Mouse (Mus musculus): ENCODE results near the gene Fam219b.
A peak's percentile ranks its signal among the peaks of the same experiment; 100 is the strongest.

Gene Fam219b

DNA sequence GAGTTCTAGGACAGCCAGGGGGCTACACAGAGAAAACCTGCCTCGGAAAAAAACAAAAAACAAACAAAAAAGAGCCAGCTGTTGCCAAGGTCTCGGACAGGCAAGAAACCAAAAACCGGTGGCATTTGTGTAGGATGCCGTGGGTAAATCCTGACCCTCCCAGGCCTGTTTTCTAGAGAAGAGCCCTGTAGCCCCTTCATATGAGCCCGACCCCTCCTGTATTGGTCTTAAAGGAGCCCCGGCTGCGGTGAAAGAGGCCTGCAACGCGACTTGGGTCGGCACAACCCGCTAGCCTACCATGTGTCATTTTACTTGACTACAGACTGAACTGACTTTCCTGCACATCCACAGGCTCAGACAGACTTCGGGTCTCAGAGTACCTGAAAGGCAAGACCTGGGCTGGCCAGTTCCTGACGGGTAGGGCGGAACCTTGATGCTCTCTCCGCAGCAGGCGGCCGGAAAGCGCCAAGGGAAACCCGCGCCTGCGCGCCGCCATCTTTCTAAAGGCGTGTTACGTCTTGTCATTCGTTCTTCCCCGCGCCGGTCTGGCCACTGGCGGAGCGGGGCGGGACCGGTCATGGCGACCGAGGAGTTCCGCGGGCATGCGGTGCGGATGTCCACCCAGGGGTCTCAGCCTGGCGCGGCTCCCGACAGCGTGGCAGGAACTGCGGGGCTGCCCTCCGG, at the start of gene Fam219b:
TSS of gene Fam219b (plus strand) at position 485 of the 684 bp plus-strand sequence.
- peak; percentile 92 for DNase-seq

DNA sequence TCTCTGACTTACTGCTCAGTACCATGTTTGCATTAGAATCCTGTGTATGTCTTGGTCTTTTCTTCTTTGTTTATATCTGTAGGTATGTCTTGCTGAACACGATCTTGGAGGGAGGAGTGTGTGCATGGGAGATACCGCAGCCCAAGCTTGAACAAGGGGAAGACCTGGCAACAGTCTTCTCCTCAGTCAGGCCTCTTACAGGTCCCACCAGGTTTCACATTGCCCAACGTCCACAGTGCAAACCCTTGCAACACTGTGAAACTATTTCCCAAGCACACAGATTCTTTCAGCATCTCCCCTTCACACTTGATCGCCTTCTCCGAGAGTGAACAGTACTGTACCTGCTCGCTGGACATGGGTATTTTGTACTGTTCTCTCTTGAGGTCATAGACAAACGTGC, 49.5 kb upstream of the Fam219b start:
- no peak for DNase-seq

DNA sequence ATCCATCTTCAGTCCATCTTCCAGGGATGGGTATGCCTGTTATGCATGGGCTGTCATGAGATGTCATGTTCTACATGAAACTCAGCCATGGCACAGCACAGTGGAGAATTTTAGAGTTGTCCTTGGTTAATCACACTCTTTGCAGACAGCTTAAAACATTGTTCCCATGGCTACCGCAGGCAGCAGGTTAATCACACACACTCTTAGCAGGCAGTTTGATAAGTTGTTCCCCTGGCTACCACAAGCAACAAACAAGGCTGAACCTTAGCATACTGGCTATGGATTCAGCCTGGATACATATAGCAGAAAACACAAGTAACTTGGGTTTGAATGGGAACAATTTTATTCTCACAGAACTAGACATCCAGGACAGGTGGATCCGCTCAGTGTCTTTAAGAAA, 43.8 kb upstream of the Fam219b start:
- DNase-seq: no peak

DNA sequence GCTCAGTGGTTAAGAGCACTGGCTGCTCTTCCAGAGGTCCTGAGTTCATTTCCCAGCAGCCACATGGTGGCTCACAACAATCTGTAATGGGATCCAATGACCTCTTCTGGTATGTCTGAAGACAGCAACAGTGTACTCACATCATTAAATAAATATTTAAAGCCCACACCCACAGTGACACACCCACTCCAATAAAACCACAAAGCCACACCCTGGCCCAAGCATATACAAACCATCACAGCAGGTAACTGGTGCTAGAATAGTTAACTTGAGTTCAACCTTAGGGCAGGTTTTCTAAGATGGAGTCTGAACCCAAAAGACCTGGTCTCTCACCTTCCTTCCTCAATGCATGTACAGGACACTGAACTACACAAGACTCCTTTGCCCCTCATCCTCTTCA, 42.4 kb upstream of the Fam219b start:
- no peak for DNase-seq

DNA sequence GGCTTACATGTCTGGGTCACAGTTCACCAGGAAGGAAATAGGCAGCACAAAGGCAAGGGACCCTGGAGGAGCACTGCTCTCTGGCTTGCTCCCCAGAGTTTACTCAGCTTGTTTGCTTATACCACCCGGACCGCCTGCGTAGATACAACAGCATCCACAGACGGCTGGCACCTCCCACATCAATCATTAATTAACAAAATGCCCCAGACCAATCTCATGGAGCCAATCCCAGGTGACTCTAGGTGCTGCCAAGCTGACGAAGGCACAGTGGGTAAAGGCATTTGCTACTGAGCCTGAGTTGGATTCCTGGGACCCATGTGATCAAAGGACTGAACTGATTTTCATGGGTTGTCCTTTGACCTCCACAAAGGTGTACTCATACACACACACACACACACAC, 40.1 kb upstream of the Fam219b start:
- no peak for DNase-seq

DNA sequence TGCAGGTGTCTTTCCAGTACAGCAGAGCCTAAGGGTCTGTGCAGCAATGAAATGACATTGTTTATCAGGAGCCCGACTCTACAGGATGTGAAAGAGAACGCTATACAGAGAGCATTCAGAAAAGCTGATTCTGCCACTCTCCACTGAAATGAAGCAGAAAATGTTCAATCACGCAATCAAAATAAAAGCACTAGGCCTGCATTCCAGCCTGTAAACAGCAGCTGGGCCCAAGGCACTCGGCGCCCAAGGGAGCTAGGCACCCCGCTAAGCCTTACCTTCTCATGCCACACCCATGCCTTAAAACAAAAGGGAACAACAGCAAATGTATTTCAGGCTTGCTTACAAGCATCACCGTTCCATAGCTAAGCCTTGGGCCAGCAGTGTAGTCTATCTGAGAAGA, 38.8 kb upstream of the Fam219b start:
- no peak for DNase-seq

DNA sequence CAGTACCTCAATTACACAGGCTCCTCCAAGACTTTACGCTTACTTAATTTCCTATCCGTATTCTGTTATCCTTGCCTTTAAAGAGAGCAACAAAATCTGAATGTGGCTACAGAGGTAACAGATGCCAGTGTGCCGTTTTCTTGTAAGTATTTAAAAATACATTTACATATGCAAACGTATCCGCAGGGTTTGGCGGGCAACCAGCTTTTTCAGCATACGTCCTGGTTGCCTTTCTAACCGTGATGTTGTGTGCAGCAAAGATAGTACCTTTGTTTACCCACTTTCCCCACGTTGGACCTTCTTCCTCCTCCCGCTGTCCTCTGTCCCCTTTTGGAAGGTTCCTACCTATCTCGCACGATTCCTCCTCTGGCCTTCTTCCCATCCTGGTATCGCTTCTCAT, 35.9 kb upstream of the Fam219b start:
- DNase-seq: no peak

DNA sequence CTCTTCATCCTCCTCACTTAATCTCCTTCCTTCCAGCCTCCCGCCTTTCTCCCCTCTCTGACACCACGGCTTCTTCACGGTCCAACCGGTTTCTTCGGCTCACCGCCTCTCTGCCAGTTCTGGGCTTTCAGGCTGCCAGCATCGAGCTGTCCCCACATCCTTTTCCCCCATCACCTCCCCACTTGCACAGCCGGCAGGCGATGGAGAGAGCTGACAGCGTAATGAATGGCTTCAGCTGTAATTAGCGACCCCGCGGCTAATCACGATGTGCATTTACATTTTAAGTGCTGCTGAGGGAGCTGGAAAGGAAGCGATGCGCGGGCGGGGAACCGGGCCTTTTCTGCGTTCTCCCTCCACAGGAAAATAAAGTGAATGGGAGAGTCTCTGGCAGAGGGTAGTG, 35.5 kb upstream of the Fam219b start:
- no peak for DNase-seq

DNA sequence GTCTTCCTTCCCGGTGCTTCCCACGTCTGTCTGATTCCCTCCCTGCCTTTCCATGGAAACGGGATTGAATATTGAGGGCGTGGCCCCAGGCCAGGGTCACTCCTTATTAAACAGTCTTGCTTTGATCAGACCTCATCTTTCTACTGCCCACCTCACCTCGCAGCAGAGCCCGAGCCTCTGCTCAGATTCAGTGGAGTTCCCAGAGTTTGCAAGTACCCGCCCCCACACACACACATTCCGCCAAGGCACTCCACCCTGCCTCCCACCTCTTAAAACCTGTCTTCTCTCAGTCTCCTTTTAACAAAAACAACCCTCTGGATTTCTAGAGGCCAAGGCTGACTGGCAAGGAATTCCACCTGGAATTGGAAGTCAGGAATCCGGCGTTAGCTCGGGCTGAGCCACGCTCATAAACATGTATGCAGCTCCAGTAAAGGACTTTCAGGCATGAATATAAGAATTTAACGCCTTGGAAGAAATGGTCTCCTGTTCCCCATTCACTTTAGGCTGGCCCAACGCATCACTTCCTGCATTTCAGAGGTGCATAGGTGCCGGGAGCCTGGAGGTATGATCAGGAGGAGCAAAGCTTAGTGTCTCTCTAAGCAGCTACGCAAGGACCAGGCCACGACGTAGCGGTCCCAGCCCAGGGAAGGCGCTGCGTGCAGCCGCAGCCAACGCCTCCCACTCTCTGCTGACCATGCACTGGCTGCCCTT, 34.3 kb upstream of the Fam219b start:
- DNase-seq: no peak

DNA sequence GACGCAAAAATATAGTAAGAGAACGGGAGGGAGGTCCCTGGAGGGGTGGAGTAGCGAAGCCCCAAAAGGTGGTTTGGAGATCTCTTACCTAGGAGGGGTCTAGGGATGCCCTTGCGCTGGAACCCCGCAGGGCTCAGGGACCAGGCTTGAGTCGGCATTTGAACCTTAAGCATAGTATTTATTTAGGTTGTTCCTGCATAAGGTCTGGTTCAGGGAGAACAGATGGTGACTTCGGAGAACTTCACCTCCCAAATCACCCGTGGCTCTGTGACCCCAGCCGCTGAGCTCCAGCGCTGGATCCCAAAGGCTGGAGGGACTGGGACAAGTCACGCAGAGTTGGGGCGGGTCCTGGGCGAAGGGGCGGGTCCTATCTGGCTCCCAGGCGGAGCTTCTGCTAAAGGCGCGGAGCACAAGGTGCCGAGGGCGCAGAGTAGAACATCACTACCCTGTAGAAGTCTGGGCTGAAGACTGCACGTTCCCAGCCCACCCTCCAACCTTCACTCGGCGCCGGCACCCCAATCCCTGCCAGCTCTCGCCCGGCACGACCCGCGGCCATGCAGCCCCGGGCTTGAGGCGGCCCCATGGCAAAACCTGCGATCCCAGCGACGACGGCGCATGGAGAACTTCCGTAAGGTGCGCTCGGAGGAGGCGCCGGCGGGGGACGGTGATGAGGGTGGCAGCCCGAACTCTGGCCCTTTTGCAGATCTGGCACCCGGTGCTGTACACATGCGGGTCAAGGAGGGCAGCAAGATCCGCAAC, 33.5 kb upstream of the Fam219b start, which contains the start of gene Rpp25:
TSS of gene Rpp25 (plus strand) at position 405 of the 759 bp plus-strand sequence.
- DNase-seq: no peak

DNA sequence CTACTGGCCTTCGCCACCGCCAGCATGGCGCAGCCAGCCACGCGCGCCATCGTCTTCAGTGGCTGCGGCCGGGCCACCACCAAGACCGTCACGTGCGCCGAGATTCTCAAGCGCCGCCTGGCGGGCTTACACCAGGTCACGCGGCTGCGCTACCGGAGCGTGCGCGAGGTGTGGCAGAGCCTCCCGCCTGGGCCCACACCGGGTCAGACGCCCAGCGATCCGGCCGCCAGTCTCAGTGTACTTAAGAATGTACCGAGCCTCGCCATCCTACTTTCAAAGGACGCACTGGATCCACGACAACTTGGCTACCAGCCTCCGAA, 33.0 kb upstream of the Fam219b start:
- DNase-seq: peak; percentile 47

DNA sequence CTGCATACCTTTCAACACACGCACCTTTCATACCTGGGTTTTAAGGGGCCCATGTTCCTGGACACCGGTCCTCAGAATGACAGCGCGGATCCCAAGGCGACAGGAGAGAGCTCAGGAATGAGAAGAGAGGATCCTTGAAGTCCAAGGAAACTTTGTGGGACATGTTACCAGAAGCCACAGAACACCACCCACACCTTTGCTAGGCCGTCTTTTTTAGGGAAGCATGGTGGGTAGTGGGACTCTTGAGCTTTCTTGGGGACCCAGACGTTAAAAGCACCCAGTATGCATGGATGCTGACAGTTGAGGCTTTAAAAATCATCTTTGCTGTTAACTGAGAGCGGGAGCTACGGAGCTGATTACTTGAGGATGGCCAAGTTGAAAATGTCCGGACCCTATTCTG, 32.4 kb upstream of the Fam219b start:
- no peak for DNase-seq

DNA sequence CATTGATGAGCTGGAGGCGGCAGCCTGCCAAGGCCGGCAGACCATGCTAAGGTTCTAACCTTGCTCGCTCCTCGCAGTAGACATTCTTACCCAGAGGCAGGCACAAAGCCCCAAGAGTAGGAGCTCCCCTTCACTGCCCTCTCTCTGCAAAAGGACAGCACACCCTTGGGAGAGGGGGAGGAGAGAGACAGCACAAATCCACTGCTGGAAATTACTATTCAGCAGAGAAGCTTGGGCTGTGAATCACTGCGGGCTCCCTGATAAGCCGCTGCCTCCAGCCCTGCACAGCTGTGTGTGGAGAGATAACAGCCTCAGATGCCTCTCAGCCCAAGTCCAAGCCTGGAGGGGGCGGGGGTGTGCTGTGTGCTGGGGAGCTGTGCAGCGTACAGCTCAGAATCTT, 31.6 kb upstream of the Fam219b start:
- DNase-seq: no peak

DNA sequence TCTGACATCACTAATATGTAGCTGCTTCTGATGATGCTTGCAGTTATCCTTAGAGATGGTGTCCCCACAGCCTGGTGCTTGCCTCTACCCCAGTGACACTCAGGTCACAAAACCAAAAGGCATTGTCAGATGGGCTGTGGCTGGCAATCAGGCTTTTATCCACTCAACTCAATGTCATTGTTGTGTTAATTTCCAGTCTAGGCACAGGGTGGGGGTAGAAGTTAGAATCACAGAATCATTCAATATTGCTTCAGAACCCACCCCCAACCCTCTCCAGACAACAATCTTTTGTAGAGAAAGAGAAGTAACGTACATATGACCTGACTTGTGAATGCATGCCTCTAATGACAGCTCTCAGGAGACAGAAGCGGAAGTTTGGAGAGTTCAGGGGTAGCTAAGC, 26.8 kb upstream of the Fam219b start:
- no peak for DNase-seq

DNA sequence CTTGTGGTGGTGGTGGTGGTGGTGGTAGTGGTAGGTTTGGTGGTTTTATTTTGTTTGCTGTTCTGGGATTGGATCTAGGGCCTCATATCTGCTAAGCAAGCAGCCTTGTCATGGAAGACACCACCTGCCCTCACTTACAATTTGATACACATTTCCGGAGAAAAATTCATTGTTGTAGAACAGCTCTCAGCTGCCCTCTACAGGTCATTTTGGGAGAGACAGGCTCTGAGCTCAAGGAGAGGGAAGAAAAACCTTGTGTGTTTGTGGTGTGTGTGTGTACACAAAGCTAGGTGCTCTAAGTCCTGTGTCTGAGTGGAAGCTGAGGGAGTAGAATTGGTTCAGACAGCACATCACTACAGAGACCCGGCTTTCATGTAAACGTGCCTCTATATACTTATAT, 20.2 kb upstream of the Fam219b start:
- DNase-seq: no peak

DNA sequence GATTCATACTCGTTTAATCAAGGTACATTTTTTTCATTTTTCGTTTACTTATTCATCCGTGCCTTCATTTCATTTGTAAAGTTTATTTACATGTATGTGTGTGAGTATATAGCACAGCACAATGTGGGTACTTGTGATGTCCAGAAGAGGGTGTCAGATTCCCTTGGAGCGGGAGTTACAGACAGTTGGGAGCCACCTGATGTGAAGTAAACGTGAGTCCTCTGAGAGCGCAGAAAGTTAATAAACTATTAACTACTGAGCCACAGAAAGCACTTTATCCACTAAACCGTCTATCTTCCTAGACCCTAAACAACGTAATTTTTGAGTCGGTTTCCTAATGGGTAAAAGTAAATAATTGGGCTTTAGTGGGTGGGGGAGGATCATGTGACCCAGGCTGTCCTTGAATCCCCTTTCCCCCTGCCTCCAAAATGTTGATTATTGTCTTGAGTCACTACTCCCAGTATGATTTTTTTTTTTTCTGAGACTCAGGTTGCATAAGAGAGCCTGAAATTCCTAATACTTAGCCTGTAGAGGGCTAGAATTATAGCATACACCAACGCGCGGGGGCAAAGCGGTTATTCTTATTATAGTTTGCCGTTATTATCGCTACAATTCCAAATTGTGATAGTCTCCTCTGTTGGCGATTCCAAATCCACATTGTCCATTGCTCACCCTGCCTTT, 16.8 kb upstream of the Fam219b start:
- no peak for DNase-seq

DNA sequence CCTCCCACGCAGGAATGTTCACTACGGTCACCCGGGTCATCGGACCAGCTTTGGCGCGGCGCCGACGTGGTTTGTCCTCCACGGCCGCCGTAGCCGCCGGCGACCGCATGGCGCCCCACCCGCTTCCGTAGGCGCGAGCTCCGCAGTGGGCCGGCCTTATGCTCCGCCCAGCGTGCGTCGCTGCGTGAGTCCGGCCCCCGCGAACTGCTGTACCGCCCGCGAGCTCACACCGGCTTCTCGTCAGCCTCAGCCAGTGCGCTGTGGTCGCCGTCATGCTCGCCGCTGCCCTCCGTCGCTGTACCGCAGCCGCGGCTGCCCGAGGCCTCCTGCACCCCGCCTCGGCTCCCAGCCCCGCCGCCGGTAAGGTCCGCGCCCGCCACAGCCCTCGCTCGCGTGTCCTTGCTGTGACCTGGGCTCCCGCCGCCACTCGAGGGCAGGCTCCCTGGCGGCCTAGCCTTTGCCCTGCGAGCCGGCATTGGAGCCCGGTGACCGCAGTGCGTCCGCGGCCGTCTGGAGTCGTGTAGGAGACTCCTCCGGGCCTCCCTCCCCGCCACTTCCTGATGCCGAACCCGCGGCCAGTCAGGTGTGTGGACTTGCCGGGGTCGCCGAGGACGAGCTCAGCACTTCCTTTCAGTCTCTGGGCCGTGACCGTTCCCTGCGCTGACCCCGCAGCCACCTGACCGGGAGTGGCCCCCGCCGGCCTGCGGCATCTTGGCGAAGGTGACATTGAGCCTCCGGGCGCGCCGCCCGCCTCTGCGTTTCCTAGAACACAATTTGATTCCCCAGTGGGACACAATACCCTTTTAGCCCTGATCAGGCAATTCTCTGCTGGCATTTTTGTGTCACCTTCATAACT, 16.0 kb upstream of the Fam219b start, which contains the start of gene Cox5a:
TSS of gene Cox5a (plus strand) at position 219 of the 856 bp plus-strand sequence.
- DNase-seq: peak; percentile 94

DNA sequence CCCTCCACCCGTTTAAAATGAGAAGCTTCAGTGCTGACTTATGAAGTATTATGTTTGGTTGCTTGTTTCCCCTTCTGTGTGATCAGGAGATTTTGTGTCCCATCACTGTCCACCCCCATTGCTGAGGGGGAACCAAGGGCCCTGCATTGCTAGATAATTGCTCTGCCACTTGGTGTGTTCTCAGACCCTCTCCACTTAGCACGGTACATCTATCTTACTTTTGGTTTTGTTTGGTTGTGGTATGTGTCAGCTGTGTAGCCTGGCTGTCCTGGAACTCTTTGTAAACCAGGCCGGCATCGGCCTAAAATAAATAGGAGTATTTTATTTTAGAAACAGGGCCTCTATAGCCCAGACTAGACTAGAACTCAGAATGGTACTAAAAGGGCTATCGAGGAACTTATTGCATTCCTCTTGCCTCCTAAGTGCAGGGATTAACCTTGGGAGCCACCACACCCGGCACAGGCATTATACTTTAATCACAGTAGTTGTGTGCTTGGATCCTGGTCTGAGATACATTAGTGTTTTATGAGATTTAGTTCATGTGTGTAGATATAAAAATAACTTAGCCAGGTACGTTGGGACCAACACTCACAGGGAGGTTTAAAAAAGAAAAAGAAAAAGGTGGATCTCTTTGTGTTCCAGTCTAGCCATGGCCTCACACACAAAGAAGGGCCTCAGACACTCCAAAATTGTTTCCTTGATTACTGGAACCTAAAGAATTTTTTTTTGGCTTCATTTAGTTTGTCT, 15.0 kb upstream of the Fam219b start:
- no peak for DNase-seq

DNA sequence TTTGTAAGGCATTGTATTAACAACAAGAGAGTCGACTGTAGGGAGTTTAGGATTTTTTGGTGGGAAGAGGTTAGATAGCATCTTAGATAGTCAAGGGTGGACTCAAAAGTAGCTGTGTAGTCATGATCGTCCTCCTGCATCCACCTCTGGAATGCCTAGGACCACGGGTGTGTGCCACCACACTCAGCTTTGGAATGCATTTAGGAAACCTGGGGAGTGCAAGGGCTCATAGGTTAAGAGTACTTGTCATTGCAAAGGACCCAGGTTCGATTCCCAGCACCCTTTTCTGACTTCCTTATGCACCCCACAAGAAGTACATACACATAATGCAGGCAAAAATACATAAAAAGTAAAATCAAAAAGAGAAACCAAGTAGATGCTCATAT, 14.5 kb upstream of the Fam219b start:
- DNase-seq: no peak

DNA sequence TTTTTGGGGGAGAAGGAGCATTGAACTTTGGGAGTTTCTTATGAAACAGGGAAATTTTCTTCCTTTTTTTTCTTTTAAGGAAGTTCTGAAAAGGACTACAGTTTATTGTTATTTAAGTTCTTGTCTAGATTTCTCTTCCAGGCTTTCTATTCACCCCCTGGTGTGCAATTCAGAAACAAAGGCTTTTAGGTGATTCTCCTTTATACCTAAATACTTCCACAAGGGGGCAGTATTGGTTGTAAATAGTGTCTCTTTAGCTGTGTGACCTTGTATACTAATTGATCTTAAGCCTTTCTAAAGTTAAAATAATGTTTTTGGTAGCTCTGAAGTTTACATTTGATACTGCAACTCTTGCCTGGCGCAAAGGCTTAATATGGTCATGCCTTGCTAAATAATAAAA, 13.6 kb upstream of the Fam219b start:
- no peak for DNase-seq

DNA sequence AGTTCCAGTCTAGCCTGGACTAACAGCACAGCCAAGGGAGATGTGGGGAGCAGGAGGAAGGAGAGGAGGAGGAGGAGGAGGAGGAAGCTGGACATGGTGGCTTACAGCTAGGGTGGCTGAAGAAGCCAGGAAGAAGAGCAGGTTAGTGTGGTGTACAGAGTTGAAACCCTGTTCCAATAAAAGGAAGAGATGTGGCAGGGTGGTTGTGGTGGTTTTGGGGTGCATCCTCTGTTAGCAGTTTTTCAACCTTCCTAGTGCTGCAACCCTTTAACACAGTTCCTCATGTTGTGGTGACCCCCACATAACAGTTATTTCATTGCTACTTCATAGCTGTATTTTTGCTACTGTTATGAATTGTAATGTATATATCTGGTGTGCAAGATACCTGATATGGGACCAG, 12.9 kb upstream of the Fam219b start:
- no peak for DNase-seq

DNA sequence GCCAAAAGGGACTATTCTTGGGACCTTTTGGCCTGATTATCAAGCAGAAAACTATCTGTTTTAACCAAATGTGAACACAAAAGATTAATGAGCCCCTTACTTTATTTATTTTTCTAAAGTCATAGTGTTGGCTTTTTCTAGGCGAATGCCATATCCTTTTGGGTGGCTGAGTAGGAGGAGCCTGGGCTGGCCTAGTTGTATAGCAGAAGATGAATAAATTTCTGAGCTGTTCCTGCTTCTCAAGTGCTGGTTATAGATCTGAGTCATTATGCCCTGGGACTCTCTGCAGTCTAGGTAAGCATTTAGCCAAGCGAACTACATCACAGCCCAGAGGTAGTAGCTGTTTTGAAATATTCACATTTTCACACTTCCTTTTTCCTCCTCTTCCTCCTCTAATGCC, 11.8 kb upstream of the Fam219b start:
- DNase-seq: no peak
